Mouse (Mus musculus) lung, embryonic 16.5 days (tissue): ENCODE measurements around the gene Iah1. TPM values are rescaled to one million over a fixed set of nuclear protein-coding genes. Genes with fewer than 3 reads are reported as not detected.

ENCODE experiments used
- ATAC-seq: fragments of 200-750 bp; cut with Nextera tagmentation; 2 replicates; pipeline ENCODE4 v1.8.0; 2017; ENCODE audit warnings: low read depth, mild to moderate bottlenecking, moderate library complexity
- H3K27ac ChIP-seq: fragments of 300-500 bp; sonication (generic); 2 replicates; pipeline ENCODE4 v1.5.1; 2014; ENCODE audit warnings: mild to moderate bottlenecking, control low read depth, low read length
- H3K27me3 ChIP-seq: fragments of 300-500 bp; sonication (generic); 2 replicates; pipeline ENCODE4 v1.6.1; 2014; ENCODE audit warnings: low read depth, low read length, mixed read lengths; ENCODE audit not compliant: control insufficient read depth, insufficient read depth
- H3K36me3 ChIP-seq: fragments of 300-500 bp; sonication (generic); 2 replicates; pipeline ENCODE4 v1.6.1; 2014; ENCODE audit warnings: low read length; ENCODE audit not compliant: control insufficient read depth, insufficient read depth
- H3K4me1 ChIP-seq: fragments of 300-500 bp; sonication (generic); replicated peaks from 2 replicates; pipeline ENCODE4 v1.6.1; 2014; ENCODE audit warnings: low read length, mixed read lengths; ENCODE audit not compliant: control insufficient read depth, insufficient read depth
- H3K4me2 ChIP-seq: fragments of 300-500 bp; sonication (generic); 2 replicates; pipeline ENCODE4 v1.6.1; 2014; ENCODE audit warnings: low read depth, low read length, control low read depth
- H3K4me3 ChIP-seq: fragments of 300-500 bp; sonication (generic); 2 replicates; pipeline ENCODE4 v1.5.1; 2014; ENCODE audit warnings: mild to moderate bottlenecking, low read length, control low read depth
- H3K9ac ChIP-seq: fragments of 300-500 bp; sonication (generic); 2 replicates; pipeline ENCODE4 v1.6.1; 2014; ENCODE audit warnings: low read length, control low read depth
- H3K9me3 ChIP-seq: fragments of 300-500 bp; sonication (generic); 2 replicates; pipeline ENCODE4 v1.6.1; 2016; ENCODE audit warnings: low read length; ENCODE audit not compliant: control insufficient read depth
- WGBS: fragments of 180-500 bp; shearing (Covaris S2); extraction: QIAGEN DNeasy Blood & Tissue Kit; methylation state at CpG from one replicate; pipeline ENCODE4 v1.1.7; 2014; 5-methylcytosine and 5-hydroxymethylcytosine counted together
- polyA plus RNA-seq: library from polyadenylated mRNA; unstranded; fragments of >200 nt; fragmentation: Nextera tagmentation; extraction: Ambion mirVana; gene quantifications from 2 replicates; pipeline ENCODE4 v1.2.1, GENCODE M21; 2015

The Iah1 gene
- polyA plus RNA-seq, 1 experiment from 2014 or later, result 70.1 TPM

GRCm38 (mm10) chr12:21312201-21312600, 4.0 kb upstream of the Iah1 start:
- 87% methylated on average over 5 of the region's 5 CpGs for WGBS
- Histone ChIP-seq H3K4me3 (no peak overlapping the region), H3K27ac (no peak overlapping the region), H3K4me1 (peaks cover 4% of the 10 kb centered on the region), H3K4me2 (no peak overlapping the region), H3K9ac (no peak overlapping the region), H3K27me3 (no peaks in the 10 kb centered on the region), H3K9me3 (no peaks in the 10 kb centered on the region), H3K36me3 (peaks cover 49% of the 10 kb centered on the region)
- ATAC-seq, result no peak

- Histone ChIP-seq H3K4me2 (peak overlapping the region; percentile 68), H3K4me3 (peak overlapping the region; percentile 78), H3K9me3 (no peaks in the 10 kb centered on the region), H3K4me1 (peaks cover 6% of the 10 kb centered on the region), H3K36me3 (peaks cover 26% of the 10 kb centered on the region), H3K27me3 (no peaks in the 10 kb centered on the region), H3K9ac (peak overlapping the region; percentile 84), H3K27ac (peak overlapping the region; percentile 79)
- 0 out of 2 replicates have a peak, but pooled peaks have one; percentile 7 for ATAC-seq
- 23% methylated on average over 7 of the region's 7 CpGs for WGBS
Measured at GRCm38 (mm10) chr12:21316869-21317265, 678 bp downstream of the Iah1 start.

GRCm38 (mm10) chr12:21318143-21318895, 2.1 kb downstream of the Iah1 start:
- no peak overlapping the region for H3K9ac ChIP-seq
- ATAC-seq, result no peak
- H3K4me1 ChIP-seq, result peaks cover 6% of the 10 kb centered on the region
- H3K27ac ChIP-seq, result no peak overlapping the region
- 71% methylated on average over 12 of the region's 12 CpGs for WGBS
- H3K27me3 ChIP-seq, result no peaks in the 10 kb centered on the region
- no peak overlapping the region for H3K4me2 ChIP-seq
- peaks cover 27% of the 10 kb centered on the region for H3K36me3 ChIP-seq
- no peak overlapping the region for H3K4me3 ChIP-seq
- H3K9me3 ChIP-seq, result no peaks in the 10 kb centered on the region

- Histone ChIP-seq H3K4me1 (peaks cover 6% of the 10 kb centered on the region), H3K36me3 (peaks cover 24% of the 10 kb centered on the region), H3K27ac (no peak overlapping the region), H3K9me3 (no peaks in the 10 kb centered on the region), H3K9ac (no peak overlapping the region), H3K27me3 (no peaks in the 10 kb centered on the region), H3K4me3 (no peak overlapping the region), H3K4me2 (no peak overlapping the region)
- ATAC-seq, result no peak
- 81% methylated on average over 4 of the region's 4 CpGs for WGBS
Measured at GRCm38 (mm10) chr12:21320317-21320716, 4.1 kb downstream of the Iah1 start.

- H3K9me3 ChIP-seq, result no peaks in the 10 kb centered on the region
- H3K9ac ChIP-seq, result no peak overlapping the region
- 83% methylated on average over 9 of the region's 9 CpGs for WGBS
- H3K27me3 ChIP-seq, result no peaks in the 10 kb centered on the region
- peaks cover 24% of the 10 kb centered on the region for H3K36me3 ChIP-seq
- H3K4me3 ChIP-seq, result no peak overlapping the region
- no peak for ATAC-seq
- H3K4me1 ChIP-seq, result peaks cover 6% of the 10 kb centered on the region
- H3K4me2 ChIP-seq, result no peak overlapping the region
- H3K27ac ChIP-seq, result no peak overlapping the region
Measured at GRCm38 (mm10) chr12:21321170-21321569, 5.0 kb downstream of the Iah1 start.

- Histone ChIP-seq H3K27ac (no peak overlapping the region), H3K9me3 (no peaks in the 10 kb centered on the region), H3K4me3 (no peak overlapping the region), H3K4me2 (no peak overlapping the region), H3K9ac (no peak overlapping the region), H3K4me1 (peaks cover under 1% of the 10 kb centered on the region), H3K27me3 (no peaks in the 10 kb centered on the region), H3K36me3 (peaks cover 29% of the 10 kb centered on the region)
- no peak for ATAC-seq
- 71% methylated on average over 4 of the region's 4 CpGs for WGBS
Measured at GRCm38 (mm10) chr12:21322296-21322695, 6.1 kb downstream of the Iah1 start.

- ATAC-seq, result no peak
- Histone ChIP-seq H3K9ac (no peak overlapping the region), H3K36me3 (peaks cover 31% of the 10 kb centered on the region), H3K4me1 (no peaks in the 10 kb centered on the region), H3K4me2 (no peak overlapping the region), H3K27me3 (no peaks in the 10 kb centered on the region), H3K9me3 (no peaks in the 10 kb centered on the region), H3K27ac (no peak overlapping the region), H3K4me3 (no peak overlapping the region)
- WGBS, result 85% methylated on average over 9 of the region's 9 CpGs
Measured at GRCm38 (mm10) chr12:21322856-21323255, 6.7 kb downstream of the Iah1 start.

GRCm38 (mm10) chr12:21324101-21324500, 7.9 kb downstream of the Iah1 start:
- Histone ChIP-seq H3K4me2 (no peak overlapping the region), H3K27ac (no peak overlapping the region), H3K4me3 (no peak overlapping the region), H3K4me1 (no peaks in the 10 kb centered on the region), H3K36me3 (peaks cover 32% of the 10 kb centered on the region), H3K9ac (no peak overlapping the region), H3K27me3 (no peaks in the 10 kb centered on the region), H3K9me3 (no peaks in the 10 kb centered on the region)
- no peak for ATAC-seq
- 85% methylated on average over 5 of the region's 5 CpGs for WGBS

- H3K36me3 ChIP-seq, result peaks cover 40% of the 10 kb centered on the region
- no peak overlapping the region for H3K27ac ChIP-seq
- no peak overlapping the region for H3K9ac ChIP-seq
- H3K27me3 ChIP-seq, result no peaks in the 10 kb centered on the region
- H3K4me3 ChIP-seq, result no peak overlapping the region
- no peak overlapping the region for H3K4me2 ChIP-seq
- H3K4me1 ChIP-seq, result no peaks in the 10 kb centered on the region
- ATAC-seq, result no peak
- 89% methylated on average over 8 of the region's 8 CpGs for WGBS
- H3K9me3 ChIP-seq, result no peaks in the 10 kb centered on the region
Measured at GRCm38 (mm10) chr12:21325266-21325665, 9.1 kb downstream of the Iah1 start.
